Mouse (Mus musculus): Measurements from ENCODE around the gene Rhbdl1. TPM values are rescaled to one million over a fixed set of nuclear protein-coding genes. Genes with fewer than 3 reads are reported as not detected.
"Not testable (repeated sequence)": the region's sequence is repeated elsewhere in the genome, so short reads cannot be mapped to it uniquely, and the experiment has no call there.

Rhbdl1 gene
- polyA plus RNA-seq, 1 experiment from 2014 or later, result 56.9 TPM

- Histone ChIP-seq H3K36me3 (peaks cover 31% of the 10 kb centered on the region), H3K4me1 (peaks cover 47% of the 10 kb centered on the region), H3K9me3 (replicated peaks) (no peaks in the 10 kb centered on the region), H3K9ac (replicated peaks) (no peak overlapping the region), H3K4me3 (replicated peaks) (no peak overlapping the region), H3K4me2 (no peak overlapping the region), H3K27ac (replicated peaks) (no peak overlapping the region), H3K27me3 (replicated peaks) (no peaks in the 10 kb centered on the region)
- ATAC-seq (ENCODE audit: low FRiP score), result no peak
- WGBS, result 86% methylated on average over 19 of the region's 19 CpGs
Measured at GRCm38 (mm10) chr17:25878611-25879180, 41.6 kb upstream of the Rhbdl1 start.

GRCm38 (mm10) chr17:25877741-25878610 lies 40.9 kb upstream of the Rhbdl1 start:
- H3K9me3 ChIP-seq (replicated peaks), result no peaks in the 10 kb centered on the region
- ATAC-seq (ENCODE audit: low FRiP score), result no peak
- H3K4me2 ChIP-seq, result no peak overlapping the region
- WGBS, result 94% methylated on average over 32 of the region's 32 CpGs
- no peak overlapping the region for H3K27ac ChIP-seq (replicated peaks)
- no peaks in the 10 kb centered on the region for H3K27me3 ChIP-seq (replicated peaks)
- H3K36me3 ChIP-seq, result peaks cover 24% of the 10 kb centered on the region
- H3K9ac ChIP-seq (replicated peaks), result no peak overlapping the region
- no peak overlapping the region for H3K4me3 ChIP-seq (replicated peaks)
- H3K4me1 ChIP-seq, result peaks cover 51% of the 10 kb centered on the region

- Histone ChIP-seq H3K9me3 (replicated peaks) (no peaks in the 10 kb centered on the region), H3K36me3 (peaks cover 18% of the 10 kb centered on the region), H3K4me2 (peak overlapping the region; percentile 75), H3K4me1 (peaks cover 51% of the 10 kb centered on the region), H3K9ac (replicated peaks) (no peak overlapping the region), H3K27me3 (replicated peaks) (no peaks in the 10 kb centered on the region), H3K27ac (replicated peaks) (no peak overlapping the region), H3K4me3 (replicated peaks) (0 out of 2 replicates have a peak overlapping the region, but pooled peaks have one; percentile 80)
- 94% methylated on average over 3 of the region's 3 CpGs for WGBS
- no peak for ATAC-seq (ENCODE audit: low FRiP score)
Measured at GRCm38 (mm10) chr17:25877025-25877424, 39.9 kb upstream of the Rhbdl1 start.

GRCm38 (mm10) chr17:25876347-25876915 lies 39.3 kb upstream of the Rhbdl1 start:
- peak overlapping the region; percentile 93 for H3K9ac ChIP-seq (replicated peaks)
- H3K9me3 ChIP-seq (replicated peaks), result no peaks in the 10 kb centered on the region
- ATAC-seq (ENCODE audit: low FRiP score), result no peak
- H3K4me3 ChIP-seq (replicated peaks), result peak overlapping the region; percentile 80
- H3K36me3 ChIP-seq, result peaks cover 18% of the 10 kb centered on the region
- 58% methylated on average over 10 of the region's 10 CpGs for WGBS
- peaks cover 51% of the 10 kb centered on the region for H3K4me1 ChIP-seq
- no peaks in the 10 kb centered on the region for H3K27me3 ChIP-seq (replicated peaks)
- H3K4me2 ChIP-seq, result peak overlapping the region; percentile 75
- 0 out of 2 replicates have a peak overlapping the region, but pooled peaks have one; percentile 98 for H3K27ac ChIP-seq (replicated peaks)

GRCm38 (mm10) chr17:25875171-25876136 lies 38.4 kb upstream of the Rhbdl1 start:
- ATAC-seq (ENCODE audit: low FRiP score), result peak; percentile 92
- under 1% methylated on average over 59 of the region's 59 CpGs for WGBS
- Histone ChIP-seq H3K27me3 (replicated peaks) (no peaks in the 10 kb centered on the region), H3K4me3 (replicated peaks) (peak overlapping the region; percentile 80), H3K9me3 (replicated peaks) (no peaks in the 10 kb centered on the region), H3K4me2 (peak overlapping the region; percentile 75), H3K27ac (replicated peaks) (peak overlapping the region; percentile 98), H3K36me3 (peaks cover 18% of the 10 kb centered on the region), H3K9ac (replicated peaks) (peak overlapping the region; percentile 93), H3K4me1 (peaks cover 42% of the 10 kb centered on the region)

- Histone ChIP-seq H3K27ac (replicated peaks) (peak within 1 kb of the TSS; percentile 98), H3K4me1 (peaks cover 35% of the 10 kb centered on the region), H3K4me3 (replicated peaks) (peak within 1 kb of the TSS; percentile 80), H3K36me3 (peaks cover 18% of the 10 kb centered on the region), H3K9ac (replicated peaks) (peak within 1 kb of the TSS; percentile 93), H3K9me3 (replicated peaks) (no peaks in the 10 kb centered on the region), H3K27me3 (replicated peaks) (no peaks in the 10 kb centered on the region), H3K4me2 (peak within 1 kb of the TSS; percentile 75)
- peak; percentile 81 for ATAC-seq (ENCODE audit: low FRiP score)
- WGBS, result under 1% methylated on average over 25 of the region's 25 CpGs
Measured at GRCm38 (mm10) chr17:25874721-25875170, 37.7 kb upstream of the Rhbdl1 start, which contains the start of gene Mettl26. TSS of gene Mettl26 (plus strand) at chr17:25875074.

- no peak for ATAC-seq (ENCODE audit: low FRiP score)
- Histone ChIP-seq H3K4me2 (peak overlapping the region; percentile 75), H3K4me3 (replicated peaks) (peak overlapping the region; percentile 80), H3K27me3 (replicated peaks) (no peaks in the 10 kb centered on the region), H3K9ac (replicated peaks) (peak overlapping the region; percentile 57), H3K36me3 (peaks cover 17% of the 10 kb centered on the region), H3K27ac (replicated peaks) (peak overlapping the region; percentile 98), H3K4me1 (peaks cover 35% of the 10 kb centered on the region), H3K9me3 (replicated peaks) (no peaks in the 10 kb centered on the region)
- 5% methylated on average over 14 of the region's 14 CpGs for WGBS
Measured at GRCm38 (mm10) chr17:25874148-25874720, 37.1 kb upstream of the Rhbdl1 start.

GRCm38 (mm10) chr17:25873405-25874147 lies 36.5 kb upstream of the Rhbdl1 start:
- peak overlapping the region; percentile 98 for H3K27ac ChIP-seq (replicated peaks)
- H3K9me3 ChIP-seq (replicated peaks), result no peaks in the 10 kb centered on the region
- ATAC-seq (ENCODE audit: low FRiP score), result no peak
- peak overlapping the region; percentile 57 for H3K9ac ChIP-seq (replicated peaks)
- H3K36me3 ChIP-seq, result peaks cover 11% of the 10 kb centered on the region
- whole genome bisulfite sequencing, result 78% methylated on average over 11 of the region's 11 CpGs
- H3K4me2 ChIP-seq, result peak overlapping the region; percentile 75
- peak overlapping the region; percentile 80 for H3K4me3 ChIP-seq (replicated peaks)
- H3K4me1 ChIP-seq, result peaks cover 40% of the 10 kb centered on the region
- H3K27me3 ChIP-seq (replicated peaks), result no peaks in the 10 kb centered on the region

GRCm38 (mm10) chr17:25872676-25873075 lies 35.6 kb upstream of the Rhbdl1 start:
- 79% methylated on average over 3 of the region's 3 CpGs for WGBS
- Histone ChIP-seq H3K27me3 (replicated peaks) (no peaks in the 10 kb centered on the region), H3K36me3 (peaks cover 2% of the 10 kb centered on the region), H3K9ac (replicated peaks) (no peak overlapping the region), H3K4me1 (peaks cover 41% of the 10 kb centered on the region), H3K27ac (replicated peaks) (no peak overlapping the region), H3K4me2 (no peak overlapping the region), H3K9me3 (replicated peaks) (no peaks in the 10 kb centered on the region), H3K4me3 (replicated peaks) (no peak overlapping the region)
- no peak for ATAC-seq (ENCODE audit: low FRiP score)

GRCm38 (mm10) chr17:25871566-25871965 lies 34.5 kb upstream of the Rhbdl1 start:
- not testable (repeated sequence) for H3K27ac ChIP-seq (replicated peaks); H3K9me3 ChIP-seq (replicated peaks); H3K9ac ChIP-seq (replicated peaks); H3K27me3 ChIP-seq (replicated peaks); H3K36me3 ChIP-seq; H3K4me3 ChIP-seq (replicated peaks); ATAC-seq (ENCODE audit: low FRiP score); H3K4me2 ChIP-seq
- H3K4me1 ChIP-seq, result peaks cover 35% of the 10 kb centered on the region
